Mouse (Mus musculus) myocyte (in vitro differentiated cells): ENCODE measurements around the gene 4430402I18Rik. TPM values are rescaled to one million over a fixed set of nuclear protein-coding genes. Genes with fewer than 3 reads are reported as not detected.

Source experiments
- H3K27me3 ChIP-seq: one replicate; pipeline ENCODE4 v1.6.1; 2011; ENCODE audit not compliant: control insufficient read depth, insufficient read depth, insufficient read length
- H3K36me3 ChIP-seq: one replicate; pipeline ENCODE4 v1.6.1; 2011; ENCODE audit not compliant: control insufficient read depth, insufficient read depth
- H3K4me2 ChIP-seq: one replicate; pipeline ENCODE4 v1.6.1; 2011; ENCODE audit warnings: low read depth, control low read depth
- H3K4me3 ChIP-seq: one replicate; pipeline ENCODE4 v1.5.1; 2011; ENCODE audit warnings: mild to moderate bottlenecking, control low read depth, moderate library complexity
- H3K79me2 ChIP-seq: one replicate; pipeline ENCODE4 v1.6.1; 2011; ENCODE audit not compliant: control insufficient read depth, insufficient read depth
- H3ac ChIP-seq: one replicate; pipeline ENCODE4 v1.6.1; 2011; ENCODE audit not compliant: control insufficient read depth, insufficient read length
- CEBPB ChIP-seq: IDR thresholded peaks from 2 replicates; pipeline ENCODE4 v1.6.1; 2011; ENCODE audit warnings: mild to moderate bottlenecking, moderate library complexity; ENCODE audit not compliant: poor library complexity, insufficient read depth, severe bottlenecking
- E2F4 ChIP-seq: IDR thresholded peaks from one replicate; pipeline ENCODE4 v1.6.1; 2011; ENCODE audit warnings: mild to moderate bottlenecking, control low read depth, moderate library complexity; ENCODE audit not compliant: insufficient read depth
- MAX ChIP-seq: IDR thresholded peaks from one replicate; pipeline ENCODE4 v1.6.1; 2011; ENCODE audit warnings: low read depth, mild to moderate bottlenecking, control low read depth
- MYOD1 ChIP-seq, 3 experiments: IDR thresholded peaks; one replicate each; pipeline ENCODE4 v1.6.1; 2011; ENCODE audit warnings: control low read depth in 2 of 3, low read depth in 2 of 3, mild to moderate bottlenecking in 2 of 3, moderate library complexity in 1 of 3; ENCODE audit not compliant: insufficient read length in 2 of 3, control insufficient read depth in 1 of 3
- MYOG ChIP-seq, 3 experiments: IDR thresholded peaks; one replicate each; pipeline ENCODE4 v1.6.1; 2011; ENCODE audit warnings: control low read depth in 2 of 3, low read depth in 2 of 3, mild to moderate bottlenecking in 2 of 3; ENCODE audit not compliant: insufficient read length in 2 of 3, control insufficient read depth in 1 of 3, insufficient read depth in 1 of 3
- POLR2A ChIP-seq: IDR thresholded peaks from one replicate; pipeline ENCODE4 v1.6.1; 2011; ENCODE audit warnings: low read depth, mild to moderate bottlenecking, control low read depth, moderate library complexity; ENCODE audit not compliant: insufficient read length
- POLR2AphosphoS2 ChIP-seq: IDR thresholded peaks from one replicate; pipeline ENCODE4 v1.6.1; 2011; ENCODE audit warnings: low read depth, control low read depth; ENCODE audit not compliant: insufficient read length
- REST ChIP-seq: IDR thresholded peaks from one replicate; pipeline ENCODE4 v1.6.1; 2011; ENCODE audit warnings: mild to moderate bottlenecking, control low read depth, moderate library complexity; ENCODE audit not compliant: insufficient read depth, insufficient read length
- SRF ChIP-seq: IDR thresholded peaks from one replicate; pipeline ENCODE4 v1.6.1; 2011; ENCODE audit warnings: low read depth; ENCODE audit not compliant: control insufficient read depth, insufficient read length
- TCF12 ChIP-seq: IDR thresholded peaks from one replicate; pipeline ENCODE4 v1.6.1; 2011; ENCODE audit warnings: mild to moderate bottlenecking, control low read depth; ENCODE audit not compliant: poor library complexity, insufficient read depth, severe bottlenecking
- TCF3 ChIP-seq: IDR thresholded peaks from one replicate; pipeline ENCODE4 v1.6.1; 2011; ENCODE audit warnings: low read depth, control low read depth; ENCODE audit not compliant: insufficient read length
- USF1 ChIP-seq: IDR thresholded peaks from one replicate; pipeline ENCODE4 v1.6.1; 2011; ENCODE audit warnings: low read depth, mild to moderate bottlenecking, control low read depth, moderate library complexity
- polyA plus RNA-seq: library from polyadenylated mRNA; unstranded; fragments of >200 nt; fragmentation: generic; extraction: Trizol; gene quantifications from one replicate; pipeline ENCODE4 v1.2.1, GENCODE M21; 2012; ENCODE audit warnings: missing spikeins

Gene 4430402I18Rik
- polyA plus RNA-seq, 1 experiment = 0.16 TPM

- Histone ChIP-seq H3K36me3 (no peaks in the 10 kb centered on the region), H3ac (no peak overlapping the region), H3K4me2 (no peak overlapping the region), H3K4me3 (no peak overlapping the region), H3K79me2 (no peaks in the 10 kb centered on the region), H3K27me3 (peaks cover 7% of the 10 kb centered on the region)
- TF ChIP-seq USF1 = no peak
- no peak for TF ChIP-seq SRF
- no peak for TF ChIP-seq REST
These were observed 98.2 kb downstream of the 4430402I18Rik start for GRCm38 (mm10) chr19:28869251-28869855.

GRCm38 (mm10) chr19:28865501-28865900, 102.1 kb downstream of the 4430402I18Rik start:
- no peak overlapping the region for H3ac ChIP-seq
- no peaks in the 10 kb centered on the region for H3K36me3 ChIP-seq
- TF ChIP-seq E2F4 (no peak), TCF12 (no peak), MYOG (IDR thresholded peaks at IDR 0.05; ENCODE audit: control insufficient read depth in 1 of 3, insufficient read depth in 1 of 3, insufficient read length in 2 of 3, low read depth in 2 of 3) (no peak), USF1 (no peak), MAX (no peak), REST (no peak), POLR2A (no peak), MYOD1 (IDR thresholded peaks at IDR 0.05; ENCODE audit: control insufficient read depth in 1 of 3, insufficient read length in 2 of 3, low read depth in 2 of 3) (no peak), POLR2AphosphoS2 (no peak), SRF (no peak), TCF3 (no peak), CEBPB (no peak)
- H3K27me3 ChIP-seq = no peaks in the 10 kb centered on the region
- no peak overlapping the region for H3K4me3 ChIP-seq
- H3K4me2 ChIP-seq = no peak overlapping the region
- H3K79me2 ChIP-seq = no peaks in the 10 kb centered on the region

- Histone ChIP-seq H3K4me3 (no peak overlapping the region), H3K27me3 (no peaks in the 10 kb centered on the region), H3K36me3 (no peaks in the 10 kb centered on the region), H3K79me2 (no peaks in the 10 kb centered on the region), H3K4me2 (no peak overlapping the region), H3ac (no peak overlapping the region)
- TF ChIP-seq POLR2A (no peak), SRF (no peak), MYOD1 (IDR thresholded peaks at IDR 0.05; ENCODE audit: control insufficient read depth in 1 of 3, insufficient read length in 2 of 3, low read depth in 2 of 3) (no peak)
These were observed 102.6 kb downstream of the 4430402I18Rik start for GRCm38 (mm10) chr19:28864981-28865380.

DNA sequence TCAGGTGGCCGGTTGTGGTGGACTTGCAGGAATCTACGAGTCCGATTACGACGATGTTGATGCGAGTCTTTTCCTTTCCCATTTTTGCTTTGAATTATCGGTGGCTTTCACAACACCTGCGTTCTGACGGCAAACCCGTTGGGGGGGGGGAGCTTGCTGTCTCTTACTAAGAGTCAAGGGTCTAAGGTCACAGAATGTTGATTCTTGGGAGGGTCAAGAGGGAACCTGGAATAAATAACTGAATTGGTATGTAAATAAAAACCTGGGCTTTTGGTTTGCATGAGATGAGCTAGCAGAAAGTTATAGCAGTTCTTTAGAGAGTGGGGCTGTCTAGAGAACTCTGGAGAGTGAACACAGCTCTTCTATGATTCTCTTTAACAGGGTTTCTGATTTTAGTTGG, 104.0 kb downstream of the 4430402I18Rik start:
- Histone ChIP-seq H3ac (no peak overlapping the region), H3K4me2 (no peak overlapping the region), H3K36me3 (no peaks in the 10 kb centered on the region), H3K27me3 (peaks cover 7% of the 10 kb centered on the region), H3K79me2 (no peaks in the 10 kb centered on the region), H3K4me3 (no peak overlapping the region)
- TF ChIP-seq E2F4 = no peak
- no peak for TF ChIP-seq MYOD1 (IDR thresholded peaks at IDR 0.05; ENCODE audit: control insufficient read depth in 1 of 3, insufficient read length in 2 of 3, low read depth in 2 of 3)
- TF ChIP-seq POLR2AphosphoS2 = no peak
- TF ChIP-seq MYOG (IDR thresholded peaks at IDR 0.05; ENCODE audit: control insufficient read depth in 1 of 3, insufficient read depth in 1 of 3, insufficient read length in 2 of 3, low read depth in 2 of 3) = no peak
- TF ChIP-seq CEBPB = no peak
- TF ChIP-seq TCF3 = no peak
- no peak for TF ChIP-seq MAX
- TF ChIP-seq POLR2A = no peak
- no peak for TF ChIP-seq USF1
- no peak for TF ChIP-seq SRF
- TF ChIP-seq REST = no peak
- no peak for TF ChIP-seq TCF12

GRCm38 (mm10) chr19:28860246-28860645, 107.4 kb downstream of the 4430402I18Rik start:
- Histone ChIP-seq H3K4me3 (no peak overlapping the region), H3K79me2 (no peaks in the 10 kb centered on the region)
- TF ChIP-seq TCF3 (no peak), SRF (no peak), POLR2AphosphoS2 (no peak), E2F4 (no peak), MAX (no peak), CEBPB (no peak), MYOG (IDR thresholded peaks at IDR 0.05; ENCODE audit: control insufficient read depth in 1 of 3, insufficient read depth in 1 of 3, insufficient read length in 2 of 3, low read depth in 2 of 3) (no peak), USF1 (no peak), MYOD1 (IDR thresholded peaks at IDR 0.05; ENCODE audit: control insufficient read depth in 1 of 3, insufficient read length in 2 of 3, low read depth in 2 of 3) (no peak), POLR2A (no peak), TCF12 (no peak), REST (no peak)

More at GRCm38 (mm10) chr19:28860246-28860645, 107.4 kb downstream of the 4430402I18Rik start:
- H3K36me3 ChIP-seq = no peaks in the 10 kb centered on the region
- no peak overlapping the region for H3K4me2 ChIP-seq
- H3K27me3 ChIP-seq = peaks cover 7% of the 10 kb centered on the region
- no peak overlapping the region for H3ac ChIP-seq
